Mouse (Mus musculus): ENCODE data around the gene Ccdc189. TPM values are rescaled to one million over a fixed set of nuclear protein-coding genes. Genes with fewer than 3 reads are reported as not detected.

Gene Ccdc189
- polyA plus RNA-seq, 1 experiment from 2014 or later, result 3.0 TPM

DNA sequence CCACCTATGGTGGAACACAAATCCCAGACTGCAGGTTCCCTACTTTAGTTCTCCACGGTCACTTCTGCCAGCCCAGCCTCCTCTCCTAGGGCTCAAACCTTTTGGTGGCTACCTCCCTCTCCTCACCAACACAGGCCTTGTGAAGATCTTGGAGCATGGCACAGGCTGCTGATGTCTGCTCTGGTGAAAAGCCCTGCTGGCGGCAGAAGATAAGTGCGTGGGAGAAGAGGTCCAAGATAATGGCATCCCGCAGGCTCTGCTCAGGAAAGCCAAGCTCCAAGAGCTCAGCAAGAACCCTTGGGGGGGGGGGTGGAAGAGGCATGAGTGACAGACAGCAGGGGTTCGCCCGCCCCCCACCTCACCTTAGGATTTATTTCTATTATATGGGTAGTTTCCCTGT, 2.2 kb downstream of the Ccdc189 start:
- H3K4me1 ChIP-seq (replicated peaks; ENCODE audit: control insufficient read depth, insufficient read depth, low read length), result no peaks in the 10 kb centered on the region; the same call in 1 of the 2 replicates
- no peak overlapping the region for H3K27ac ChIP-seq (ENCODE audit: low read depth, low read length)
- no peak overlapping the region for H3K9ac ChIP-seq (ENCODE audit: low read depth, low read length)
- no peak for ATAC-seq
- no peak overlapping the region for H3K4me2 ChIP-seq (replicated peaks; ENCODE audit: low read depth)
- no peak for TF ChIP-seq CTCF (IDR thresholded peaks at IDR 0.05; ENCODE audit: low read depth)
- no peaks in the 10 kb centered on the region for H3K9me3 ChIP-seq (ENCODE audit: control insufficient read depth)
- H3K36me3 ChIP-seq (ENCODE audit: control insufficient read depth, insufficient read depth), result peaks cover 43% of the 10 kb centered on the region
- WGBS, result 88% methylated on average over 6 of the region's 6 CpGs
- no peak overlapping the region for H3K4me3 ChIP-seq (ENCODE audit: low read depth, low read length)
- H3K27me3 ChIP-seq (replicated peaks; ENCODE audit: control insufficient read depth, insufficient read depth, low read length), result no peaks in the 10 kb centered on the region

DNA sequence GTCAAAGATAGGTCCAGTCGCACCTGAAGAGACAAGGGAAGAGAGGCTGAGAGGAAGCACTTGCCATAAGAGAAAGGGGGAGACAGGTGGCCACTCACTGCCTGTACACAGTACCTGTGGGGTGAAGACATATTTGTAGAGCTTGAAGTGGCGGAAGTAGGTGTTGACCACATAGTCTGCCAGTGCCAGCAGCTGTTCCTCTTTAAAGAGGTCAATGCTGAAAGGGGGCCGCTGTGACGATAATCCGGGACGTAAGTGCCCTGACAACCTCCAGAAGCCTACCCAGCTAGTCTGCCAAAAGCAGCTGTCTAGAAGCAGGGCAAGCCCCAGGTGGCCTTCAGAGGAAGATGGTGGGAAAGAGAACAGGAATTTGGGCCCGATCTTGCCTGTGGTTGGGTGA, 3.4 kb downstream of the Ccdc189 start:
- Histone ChIP-seq H3K27ac (ENCODE audit: low read depth, low read length) (no peak overlapping the region), H3K4me2 (replicated peaks; ENCODE audit: low read depth) (no peak overlapping the region), H3K27me3 (replicated peaks; ENCODE audit: control insufficient read depth, insufficient read depth, low read length) (no peaks in the 10 kb centered on the region), H3K9me3 (ENCODE audit: control insufficient read depth) (no peaks in the 10 kb centered on the region), H3K36me3 (ENCODE audit: control insufficient read depth, insufficient read depth) (peaks cover 44% of the 10 kb centered on the region), H3K4me3 (ENCODE audit: low read depth, low read length) (no peak overlapping the region), H3K9ac (ENCODE audit: low read depth, low read length) (no peak overlapping the region), H3K4me1 (replicated peaks; ENCODE audit: control insufficient read depth, insufficient read depth, low read length) (no peaks in the 10 kb centered on the region; the same call in 1 of the 2 replicates)
- no peak for ATAC-seq
- 85% methylated on average over 7 of the region's 7 CpGs for WGBS
- TF ChIP-seq CTCF (IDR thresholded peaks at IDR 0.05; ENCODE audit: low read depth), result no peak

DNA sequence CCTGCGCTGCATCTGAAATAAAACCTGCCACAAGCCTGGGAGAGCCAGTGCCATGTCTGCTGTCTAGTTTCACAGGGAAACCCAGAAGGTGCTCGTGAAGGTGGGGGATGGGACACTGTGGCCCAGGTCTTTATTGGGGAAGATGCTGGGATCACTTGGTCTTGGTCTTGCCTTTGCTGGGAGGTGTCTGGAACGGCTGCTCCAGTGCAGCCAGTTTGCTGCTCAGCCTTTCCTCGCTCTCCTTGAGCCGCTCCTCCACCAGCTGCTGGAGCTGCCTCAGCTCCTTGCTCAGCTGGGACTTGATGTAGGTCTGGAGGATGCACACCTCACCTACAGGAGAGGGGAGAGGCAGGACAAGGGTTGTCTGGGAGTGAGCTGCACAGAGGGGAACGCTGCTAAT, 5.1 kb downstream of the Ccdc189 start:
- no peaks in the 10 kb centered on the region; the same call in 1 of the 2 replicates for H3K4me1 ChIP-seq (replicated peaks; ENCODE audit: control insufficient read depth, insufficient read depth, low read length)
- no peak overlapping the region for H3K4me3 ChIP-seq (ENCODE audit: low read depth, low read length)
- no peak overlapping the region for H3K4me2 ChIP-seq (replicated peaks; ENCODE audit: low read depth)
- no peaks in the 10 kb centered on the region for H3K27me3 ChIP-seq (replicated peaks; ENCODE audit: control insufficient read depth, insufficient read depth, low read length)
- no peak overlapping the region for H3K9ac ChIP-seq (ENCODE audit: low read depth, low read length)
- H3K27ac ChIP-seq (ENCODE audit: low read depth, low read length), result no peak overlapping the region
- no peaks in the 10 kb centered on the region for H3K9me3 ChIP-seq (ENCODE audit: control insufficient read depth)
- 97% methylated on average over 6 of the region's 6 CpGs for WGBS
- H3K36me3 ChIP-seq (ENCODE audit: control insufficient read depth, insufficient read depth), result peaks cover 59% of the 10 kb centered on the region
- ATAC-seq, result no peak
- TF ChIP-seq CTCF (IDR thresholded peaks at IDR 0.05; ENCODE audit: low read depth), result no peak

GRCm38 (mm10) chr7:127574115-127574514, 14.3 kb downstream of the Ccdc189 start:
- H3K4me3 ChIP-seq (ENCODE audit: low read depth, low read length), result peak overlapping the region; percentile 73
- H3K4me2 ChIP-seq (replicated peaks; ENCODE audit: low read depth), result peak overlapping the region; percentile 92
- H3K9me3 ChIP-seq (ENCODE audit: control insufficient read depth), result no peaks in the 10 kb centered on the region
- no peak for ATAC-seq
- peaks cover 26% of the 10 kb centered on the region for H3K36me3 ChIP-seq (ENCODE audit: control insufficient read depth, insufficient read depth)
- no peak overlapping the region for H3K27ac ChIP-seq (ENCODE audit: low read depth, low read length)
- H3K9ac ChIP-seq (ENCODE audit: low read depth, low read length), result peak overlapping the region; percentile 60; the same call in 1 of the 2 replicates
- no peaks in the 10 kb centered on the region for H3K27me3 ChIP-seq (replicated peaks; ENCODE audit: control insufficient read depth, insufficient read depth, low read length)
- no peaks in the 10 kb centered on the region for H3K4me1 ChIP-seq (replicated peaks; ENCODE audit: control insufficient read depth, insufficient read depth, low read length)
- WGBS, result 14% methylated on average over 7 of the region's 7 CpGs
- TF ChIP-seq CTCF (IDR thresholded peaks at IDR 0.05; ENCODE audit: low read depth), result no peak

- Histone ChIP-seq H3K27ac (ENCODE audit: low read depth, low read length) (peak overlapping the region; percentile 46; the same call in 1 of the 2 replicates), H3K9ac (ENCODE audit: low read depth, low read length) (peak overlapping the region; percentile 60), H3K4me2 (replicated peaks; ENCODE audit: low read depth) (peak overlapping the region; percentile 92), H3K9me3 (ENCODE audit: control insufficient read depth) (no peaks in the 10 kb centered on the region), H3K4me1 (replicated peaks; ENCODE audit: control insufficient read depth, insufficient read depth, low read length) (no peaks in the 10 kb centered on the region), H3K36me3 (ENCODE audit: control insufficient read depth, insufficient read depth) (peaks cover 22% of the 10 kb centered on the region), H3K4me3 (ENCODE audit: low read depth, low read length) (peak overlapping the region; percentile 73), H3K27me3 (replicated peaks; ENCODE audit: control insufficient read depth, insufficient read depth, low read length) (no peaks in the 10 kb centered on the region)
- ATAC-seq, result peak; percentile 33; the same call in 1 of the 2 replicates
- WGBS, result 1% methylated on average over 28 of the region's 28 CpGs
- no peak for TF ChIP-seq CTCF (IDR thresholded peaks at IDR 0.05; ENCODE audit: low read depth)
Measured at GRCm38 (mm10) chr7:127573503-127574008, 14.8 kb downstream of the Ccdc189 start.

- peak within 1 kb of the TSS; percentile 73 for H3K4me3 ChIP-seq (ENCODE audit: low read depth, low read length)
- no peaks in the 10 kb centered on the region for H3K27me3 ChIP-seq (replicated peaks; ENCODE audit: control insufficient read depth, insufficient read depth, low read length)
- H3K27ac ChIP-seq (ENCODE audit: low read depth, low read length), result peak within 1 kb of the TSS; percentile 62
- under 1% methylated on average over 17 of the region's 17 CpGs for WGBS
- peak within 1 kb of the TSS; percentile 92 for H3K4me2 ChIP-seq (replicated peaks; ENCODE audit: low read depth)
- peaks cover 17% of the 10 kb centered on the region for H3K36me3 ChIP-seq (ENCODE audit: control insufficient read depth, insufficient read depth)
- H3K4me1 ChIP-seq (replicated peaks; ENCODE audit: control insufficient read depth, insufficient read depth, low read length), result no peaks in the 10 kb centered on the region
- no peaks in the 10 kb centered on the region for H3K9me3 ChIP-seq (ENCODE audit: control insufficient read depth)
- TF ChIP-seq CTCF (IDR thresholded peaks at IDR 0.05; ENCODE audit: low read depth), result 0 out of 2 replicates have a peak, but pooled peaks have one; percentile 10
- peak within 1 kb of the TSS; percentile 60 for H3K9ac ChIP-seq (ENCODE audit: low read depth, low read length)
- ATAC-seq, result peak; percentile 99
Measured at GRCm38 (mm10) chr7:127572895-127573471, 15.4 kb downstream of the Ccdc189 start, which contains the start of gene Phkg2. TSS of gene Phkg2 (plus strand) at chr7:127573340.

Data from intestine, postnatal 0 days (tissue).